Mouse (Mus musculus) cortical plate, adult 2 months (tissue): ENCODE measurements around the gene Gbp9. TPM values are rescaled to one million over a fixed set of nuclear protein-coding genes. Genes with fewer than 3 reads are reported as not detected.
A peak's percentile ranks its signal among the peaks of the same experiment; 100 is the strongest.
"Not testable (repeated sequence)": the region's sequence is repeated elsewhere in the genome, so short reads cannot be mapped to it uniquely, and the experiment has no call there.

Experiments
- H3K27ac ChIP-seq: fragments of 200-500 bp; 2 replicates; pipeline ENCODE4 v1.5.1; 2012; ENCODE audit warnings: low read length, control low read depth, inconsistent platforms; ENCODE audit not compliant: insufficient read depth
- H3K4me1 ChIP-seq: fragments of 200-500 bp; 2 replicates; pipeline ENCODE4 v1.6.1; 2011; ENCODE audit warnings: low read length; ENCODE audit not compliant: control insufficient read depth, insufficient read depth
- H3K4me3 ChIP-seq: fragments of 200-500 bp; 2 replicates; pipeline ENCODE4 v1.5.1; 2011; ENCODE audit warnings: mild to moderate bottlenecking, low read length, control low read depth; ENCODE audit not compliant: insufficient read depth
- CTCF ChIP-seq: fragments of 200-500 bp; IDR thresholded peaks from 2 replicates; pipeline ENCODE4 v1.5.1; 2011; ENCODE audit warnings: mild to moderate bottlenecking, control low read depth, low read length; ENCODE audit not compliant: insufficient read depth; ENCODE audit errors: extremely low read depth
- POLR2A ChIP-seq: fragments of 200-500 bp; IDR thresholded peaks from 2 replicates; pipeline ENCODE4 v1.6.1; 2011; ENCODE audit warnings: mild to moderate bottlenecking, low read length, control low read depth; ENCODE audit not compliant: insufficient read depth; ENCODE audit errors: extremely low read depth
- polyA plus RNA-seq: library from polyadenylated mRNA; depleted of rRNA; stranded (reverse); fragments of >200 nt; gene quantifications from 2 replicates; pipeline ENCODE4 v1.2.3, GENCODE M21; 2012

The Gbp9 gene
- polyA plus RNA-seq, 1 experiment, result 3.9 TPM

DNA sequence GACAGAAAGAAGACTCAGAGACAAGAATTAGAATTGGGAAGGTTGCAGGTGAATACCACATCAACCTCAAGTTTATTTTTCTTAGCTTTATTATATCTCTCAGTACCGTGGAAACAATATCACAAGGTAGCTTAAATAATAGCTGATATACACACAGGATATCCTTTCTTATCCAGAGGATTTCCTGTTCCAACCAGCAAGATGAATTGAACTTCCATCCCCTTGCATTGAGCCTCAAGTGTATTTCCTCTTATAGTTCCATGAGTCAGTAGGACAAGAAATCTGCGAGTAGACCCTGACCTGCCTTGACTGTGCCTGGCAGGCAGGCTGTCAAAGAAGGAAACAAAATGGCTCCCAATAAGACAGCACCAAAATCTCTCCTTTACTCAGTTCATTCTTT lies 23.6 kb downstream of the Gbp9 start:
- Histone ChIP-seq H3K4me1 (no peaks in the 10 kb centered on the region), H3K27ac (no peak overlapping the region), H3K4me3 (no peak overlapping the region)
- no peak for TF ChIP-seq CTCF
- no peak for TF ChIP-seq POLR2A

DNA sequence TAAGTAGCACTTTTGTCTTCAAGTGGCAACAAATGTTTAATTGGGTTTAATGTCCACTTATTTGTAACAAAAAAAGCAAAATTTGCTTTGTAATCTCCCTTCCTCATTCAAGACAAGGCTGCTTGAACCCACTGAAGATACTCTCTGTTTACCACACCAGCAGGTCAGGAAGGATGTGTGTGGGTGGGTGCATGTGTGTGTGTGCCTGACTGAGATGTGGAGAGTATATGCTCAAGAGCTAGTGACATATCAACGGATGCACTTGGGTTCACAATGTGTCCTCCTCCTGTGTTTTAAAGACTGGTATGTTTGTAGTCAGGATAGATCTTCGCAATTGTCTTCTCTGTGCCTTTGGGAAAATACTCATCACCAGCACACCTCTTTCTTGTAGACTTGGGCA lies 24.6 kb downstream of the Gbp9 start:
- TF ChIP-seq CTCF, result no peak
- no peak for TF ChIP-seq POLR2A
- H3K27ac ChIP-seq, result no peak overlapping the region
- H3K4me1 ChIP-seq, result no peaks in the 10 kb centered on the region
- H3K4me3 ChIP-seq, result no peak overlapping the region

DNA sequence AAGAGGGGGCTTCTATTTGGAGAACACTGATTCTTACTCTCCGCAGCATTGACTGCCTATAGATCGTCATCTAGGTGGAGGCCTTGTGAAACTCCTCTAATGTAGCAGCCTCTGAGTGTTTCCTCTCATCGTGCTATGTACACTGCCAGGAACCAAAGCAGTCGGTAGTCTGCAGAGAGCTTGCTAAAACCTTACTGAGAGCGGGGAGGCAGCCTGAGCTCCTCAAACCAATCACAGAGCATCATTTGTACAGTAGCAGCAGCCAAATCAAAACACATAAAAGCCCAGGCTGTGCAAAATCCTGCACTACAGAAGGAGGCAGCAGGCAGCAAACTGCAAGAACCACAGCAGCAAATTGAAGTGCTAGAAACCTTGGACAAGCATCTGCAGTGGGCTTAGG lies 25.7 kb downstream of the Gbp9 start:
- Histone ChIP-seq H3K4me1 (no peaks in the 10 kb centered on the region), H3K4me3 (no peak overlapping the region), H3K27ac (no peak overlapping the region)
- TF ChIP-seq CTCF (no peak), POLR2A (no peak)

DNA sequence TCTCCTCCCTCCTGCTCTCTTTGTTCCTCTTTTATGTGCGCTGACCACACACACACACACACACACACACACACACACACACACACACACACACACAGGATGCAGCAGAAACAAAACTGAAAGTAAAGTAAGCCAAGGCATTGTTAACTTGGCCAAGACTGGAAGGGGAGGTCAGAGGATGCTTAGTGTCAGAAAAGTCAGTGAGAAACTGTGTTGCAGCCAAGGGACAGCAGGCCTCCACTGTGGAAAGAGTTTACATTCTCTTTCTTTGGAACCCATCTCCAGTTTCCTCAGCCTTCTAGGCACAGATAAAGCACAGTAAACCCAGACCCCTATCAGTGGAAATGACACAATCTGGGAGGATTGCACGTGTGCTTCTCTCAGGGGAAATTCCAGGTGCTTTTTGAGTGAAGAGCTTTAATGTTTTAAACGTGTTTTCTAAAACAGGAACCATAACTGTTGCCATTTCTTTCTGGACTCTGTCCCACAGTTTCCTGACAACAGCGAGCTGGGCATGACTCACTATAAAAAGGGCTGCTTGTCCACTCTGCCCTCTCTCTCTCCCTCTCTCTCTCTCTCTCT lies 29.0 kb downstream of the Gbp9 start:
- H3K4me1 ChIP-seq, H3K4me3 ChIP-seq: not testable (repeated sequence)
- peak overlapping the region; percentile 77 for H3K27ac ChIP-seq

DNA sequence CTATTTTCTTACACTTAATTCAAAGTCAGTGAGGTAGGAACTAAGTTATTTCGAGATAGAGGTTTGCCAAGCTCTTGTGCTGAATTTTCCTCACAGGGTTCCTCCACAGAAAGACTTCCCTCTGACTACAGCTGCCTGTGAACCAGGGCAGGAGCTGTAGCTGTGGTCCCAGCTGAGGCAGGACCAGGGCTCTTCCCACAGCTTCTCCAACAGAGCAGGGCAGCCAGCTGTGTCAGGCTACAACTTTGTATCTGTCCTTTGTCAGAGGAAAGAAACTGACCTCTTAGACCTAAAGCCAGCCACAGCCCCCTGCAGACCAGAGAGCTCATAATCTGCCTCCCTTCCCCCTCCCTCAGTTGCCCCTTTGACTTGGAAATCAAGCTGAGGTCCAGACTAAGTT lies 29.6 kb downstream of the Gbp9 start:
- not testable (repeated sequence) for H3K4me1 ChIP-seq, H3K4me3 ChIP-seq
- 0 out of 2 replicates have a peak overlapping the region, but pooled peaks have one; percentile 17 for H3K27ac ChIP-seq

DNA sequence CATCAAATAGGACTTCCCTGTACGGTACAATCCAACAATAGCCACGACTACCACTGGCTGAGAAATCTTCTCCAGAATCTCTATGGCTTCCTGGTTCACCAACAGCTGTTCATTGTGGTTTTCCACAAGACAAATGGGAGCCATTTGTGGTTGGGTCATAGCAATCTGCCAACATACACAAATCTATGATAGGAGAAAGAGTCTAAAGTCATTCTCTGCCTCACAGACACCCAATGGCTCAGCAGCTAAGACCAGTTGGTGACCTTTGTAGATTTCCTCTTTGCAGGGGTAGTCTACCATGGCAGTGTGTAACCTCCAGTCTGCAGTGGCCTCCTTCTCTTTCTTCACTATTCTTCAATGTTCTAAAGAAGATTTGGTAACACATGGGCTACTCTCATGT lies 33.6 kb downstream of the Gbp9 start:
- H3K4me1 ChIP-seq, H3K4me3 ChIP-seq, H3K27ac ChIP-seq: not testable (repeated sequence)

DNA sequence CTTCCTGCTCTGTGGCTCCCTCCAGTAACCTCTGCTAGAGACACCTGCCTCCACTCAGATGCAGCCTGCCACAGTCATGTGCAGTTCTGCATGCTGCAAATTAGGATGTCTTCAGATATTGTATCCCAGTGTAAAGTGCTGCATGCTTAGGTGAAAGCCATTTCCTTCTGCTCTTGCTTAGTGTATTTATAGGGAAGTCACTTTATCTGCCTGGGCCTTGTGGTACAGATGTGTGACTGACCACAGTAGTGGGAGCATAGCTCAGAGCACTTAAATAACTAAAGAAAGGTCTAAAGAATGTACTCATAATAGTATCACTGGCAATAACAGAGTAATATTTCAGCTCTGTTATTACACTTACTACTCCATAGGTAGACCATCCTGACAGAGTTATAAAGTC lies 57.4 kb downstream of the Gbp9 start:
- Histone ChIP-seq H3K4me3 (no peak overlapping the region), H3K4me1 (no peaks in the 10 kb centered on the region), H3K27ac (no peak overlapping the region)
- no peak for TF ChIP-seq CTCF
- TF ChIP-seq POLR2A, result no peak

DNA sequence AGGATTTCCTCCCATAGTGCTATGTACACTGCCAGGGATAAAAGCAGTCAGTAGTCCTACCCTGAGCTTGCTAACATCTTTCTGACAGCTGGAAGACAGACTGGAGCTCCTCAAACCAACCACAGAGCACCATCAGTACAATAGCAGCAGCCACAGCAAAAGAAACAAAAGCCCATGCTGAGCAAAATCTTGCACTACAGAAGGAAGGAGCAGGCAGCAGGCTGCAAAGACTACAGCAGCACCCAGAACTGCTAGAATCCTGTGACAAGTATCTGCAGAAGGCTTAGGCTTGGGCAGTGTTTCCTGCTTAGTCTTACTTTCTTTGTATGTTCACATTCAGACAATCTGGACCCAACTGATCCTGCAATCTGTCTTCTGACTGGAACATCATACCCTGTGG lies 71.0 kb downstream of the Gbp9 start:
- H3K4me3 ChIP-seq, H3K4me1 ChIP-seq, H3K27ac ChIP-seq: not testable (repeated sequence)

DNA sequence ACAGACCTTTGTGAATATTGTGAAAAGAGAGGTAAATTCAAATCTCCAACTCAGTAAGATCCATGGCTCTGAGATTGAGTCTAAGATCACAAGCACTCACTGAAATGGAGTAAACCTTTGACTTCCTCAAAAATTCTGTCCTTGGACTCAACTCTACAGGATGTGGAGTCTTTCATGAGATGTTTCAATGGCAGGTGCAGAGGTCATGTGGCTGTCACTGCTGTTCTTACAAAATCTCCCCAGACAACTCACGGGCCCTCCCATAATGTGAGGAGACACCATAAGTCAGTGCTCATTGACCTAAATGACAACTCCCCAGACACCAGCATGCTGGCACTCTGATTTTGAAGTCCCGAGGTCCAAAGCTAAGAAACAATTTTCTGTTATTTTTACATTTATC lies 74.9 kb downstream of the Gbp9 start:
- H3K4me1 ChIP-seq, H3K4me3 ChIP-seq, H3K27ac ChIP-seq: not testable (repeated sequence)

DNA sequence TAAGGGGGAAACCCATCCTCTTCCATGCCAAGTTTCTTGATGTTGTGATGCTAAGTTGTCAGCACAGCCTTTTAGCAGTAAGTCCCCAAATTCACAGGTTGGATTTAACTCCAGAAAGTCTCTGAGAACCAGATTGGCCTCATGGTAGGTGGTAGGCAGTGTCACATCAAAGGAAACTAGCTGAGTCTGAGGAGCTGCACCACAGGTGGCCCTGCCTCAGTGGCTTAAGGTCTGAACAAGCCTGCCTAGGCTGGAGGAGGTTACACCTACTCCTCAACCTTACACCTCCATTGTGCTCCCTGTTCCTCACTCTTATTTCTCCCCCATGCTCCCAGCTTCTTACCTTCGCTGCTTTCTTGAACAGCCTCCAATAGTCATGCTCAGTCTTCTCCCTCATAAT lies 76.0 kb downstream of the Gbp9 start:
- Histone ChIP-seq H3K4me3 (no peak overlapping the region), H3K27ac (no peak overlapping the region), H3K4me1 (no peaks in the 10 kb centered on the region)
- no peak for TF ChIP-seq POLR2A
- TF ChIP-seq CTCF, result no peak

DNA sequence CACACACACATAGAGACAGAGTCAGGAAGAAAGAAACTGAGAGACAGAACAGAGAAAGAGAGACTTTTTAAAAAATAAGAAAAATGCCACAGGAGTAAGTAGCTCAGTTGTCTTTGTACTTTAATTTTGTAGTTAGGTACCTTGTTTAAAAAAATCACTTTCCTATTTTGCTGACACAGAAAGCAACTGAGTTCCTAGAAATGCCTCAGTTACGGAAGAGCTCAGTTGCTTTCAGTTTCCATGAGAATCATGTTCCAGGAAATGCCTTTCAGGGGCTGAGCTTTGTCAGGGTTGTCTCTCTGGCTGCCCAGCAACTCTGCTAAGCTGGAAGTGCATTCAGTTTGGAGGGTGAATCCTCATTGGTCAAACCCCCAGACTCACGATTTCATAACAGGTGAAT lies 76.9 kb downstream of the Gbp9 start:
- H3K4me1 ChIP-seq, H3K27ac ChIP-seq, H3K4me3 ChIP-seq: not testable (repeated sequence)

DNA sequence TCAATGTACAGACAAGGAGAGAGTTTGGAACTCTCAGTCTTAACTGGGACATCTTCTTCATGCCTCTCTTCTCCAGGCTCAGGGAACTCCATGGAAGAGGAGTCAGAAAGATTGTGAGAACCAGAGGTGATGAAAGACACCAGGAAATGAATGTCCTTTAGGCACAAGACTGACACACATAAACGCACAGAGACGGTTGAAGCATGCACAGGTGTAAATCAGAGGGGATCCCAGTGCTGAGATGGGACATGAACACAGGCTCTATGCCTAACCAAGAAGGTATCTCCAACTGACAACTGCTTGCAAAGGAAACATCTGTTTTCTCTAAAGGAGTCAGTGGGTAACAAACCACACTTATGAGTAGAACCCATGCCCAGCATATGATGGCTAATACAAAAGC lies 79.1 kb downstream of the Gbp9 start:
- TF ChIP-seq CTCF (no peak), POLR2A (no peak)
- Histone ChIP-seq H3K27ac (no peak overlapping the region), H3K4me3 (no peak overlapping the region), H3K4me1 (no peaks in the 10 kb centered on the region)
